Mouse (Mus musculus) kidney, adult 11 months (tissue): ENCODE measurements around the gene Gm20388.
"Not testable (repeated sequence)": the region's sequence is repeated elsewhere in the genome, so short reads cannot be mapped to it uniquely, and the experiment has no call there.

Source experiments
- DNase-seq: peaks from one replicate; pipeline ENCODE4 v3.0.0; 2022

The Gm20388 gene

GRCm38 (mm10) chr8:123235520-123236497 is 3325.2 kb downstream of the Gm20388 start, which contains the start of gene Spata2l:
Gene Spata2l, minus strand, starts transcription at chr8:123236233.
- peak; percentile 96 for DNase-seq

- no peak for DNase-seq
These were observed 3328.8 kb downstream of the Gm20388 start for GRCm38 (mm10) chr8:123239398-123239797.

- no peak for DNase-seq
These were observed 3331.7 kb downstream of the Gm20388 start for GRCm38 (mm10) chr8:123242107-123242923.

GRCm38 (mm10) chr8:123243053-123243452 is 3332.4 kb downstream of the Gm20388 start:
- DNase-seq = no peak

GRCm38 (mm10) chr8:123244382-123244781 is 3333.7 kb downstream of the Gm20388 start:
- peak; percentile 76 for DNase-seq

GRCm38 (mm10) chr8:123245543-123245942 is 3334.9 kb downstream of the Gm20388 start:
- DNase-seq = no peak

- DNase-seq = no peak
These were observed 3337.1 kb downstream of the Gm20388 start for GRCm38 (mm10) chr8:123247748-123248147.

GRCm38 (mm10) chr8:123248596-123248995 is 3338.0 kb downstream of the Gm20388 start:
- no peak for DNase-seq

- no peak for DNase-seq
These were observed 3340.3 kb downstream of the Gm20388 start for GRCm38 (mm10) chr8:123250940-123251339.

GRCm38 (mm10) chr8:123252925-123253324 is 3342.3 kb downstream of the Gm20388 start:
- no peak for DNase-seq

GRCm38 (mm10) chr8:123253451-123254098 is 3342.9 kb downstream of the Gm20388 start:
- DNase-seq = no peak

- peak; percentile 69 for DNase-seq
These were observed 3343.7 kb downstream of the Gm20388 start, which contains the start of the genes Zfp276 and Vps9d1 for GRCm38 (mm10) chr8:123254099-123254885. Gene Zfp276, plus strand, starts transcription at chr8:123254195. Gene Vps9d1, minus strand, starts transcription at chr8:123254348.

GRCm38 (mm10) chr8:123255170-123255569 is 3344.5 kb downstream of the Gm20388 start:
- no peak for DNase-seq

GRCm38 (mm10) chr8:123257114-123257513 is 3346.5 kb downstream of the Gm20388 start:
- DNase-seq = no peak

- not testable (repeated sequence) for DNase-seq
These were observed 3347.0 kb downstream of the Gm20388 start for GRCm38 (mm10) chr8:123257593-123257992.

GRCm38 (mm10) chr8:123267926-123268656 is 3357.4 kb downstream of the Gm20388 start:
- peak; percentile 59 for DNase-seq

GRCm38 (mm10) chr8:123271147-123271546 is 3360.5 kb downstream of the Gm20388 start:
- DNase-seq = no peak

- peak; percentile 32 for DNase-seq
These were observed 3361.3 kb downstream of the Gm20388 start for GRCm38 (mm10) chr8:123271901-123272300.

- no peak for DNase-seq
These were observed 3363.8 kb downstream of the Gm20388 start for GRCm38 (mm10) chr8:123274447-123274846.

- no peak for DNase-seq
These were observed 3364.5 kb downstream of the Gm20388 start for GRCm38 (mm10) chr8:123275096-123275495.

- DNase-seq = no peak
These were observed 3367.8 kb downstream of the Gm20388 start for GRCm38 (mm10) chr8:123278445-123278844.
